In genomic region chr1:174482567-174482966, GRCm38 (mm10) we compare ENCODE assay signal across 12 mouse cellular contexts. TPM values are rescaled to one million over a fixed set of nuclear protein-coding genes. Genes with fewer than 3 reads are reported as not detected.
"Had no signal": no experiment of that assay in that cellular context is flagged by ENCODE, and none has a peak within 500 bp of the region (broad histone marks: within the 10 kb centered on the region; RNA-seq: fewer than 3 reads in every experiment).

No protein-coding gene starts in this region.

- DNase-seq: kidney, adult 8-10 months; kidney, postnatal 25 days; lung, adult 18-20 months; thymus, postnatal 4 days had no signal

- ATAC-seq: inflammation-experienced regulatory T-cells, adult 6 months; intestine, postnatal 0 days; midbrain, embryonic 13.5 days had no signal

RNA-seq across cellular contexts. Expression of gene Olfr220, which starts 40.7 kb away (rescaled TPM):
- total RNA-seq: layer of hippocampus, postnatal 10 days; left cerebral cortex, adult 8-10 months; left cerebral cortex, postnatal 36 days; liver, adult 2 months; midbrain, postnatal 0 days had no signal

RNA-seq across cellular contexts. Expression of gene Olfr414, which starts 58.7 kb away (rescaled TPM):
- total RNA-seq: layer of hippocampus, postnatal 10 days; left cerebral cortex, adult 8-10 months; left cerebral cortex, postnatal 36 days; liver, adult 2 months; midbrain, postnatal 0 days had no signal
